Mouse (Mus musculus): ENCODE data around the gene Oxsr1.
"Not testable (repeated sequence)": the region's sequence is repeated elsewhere in the genome, so short reads cannot be mapped to it uniquely, and the experiment has no call there.

The Oxsr1 gene

DNA sequence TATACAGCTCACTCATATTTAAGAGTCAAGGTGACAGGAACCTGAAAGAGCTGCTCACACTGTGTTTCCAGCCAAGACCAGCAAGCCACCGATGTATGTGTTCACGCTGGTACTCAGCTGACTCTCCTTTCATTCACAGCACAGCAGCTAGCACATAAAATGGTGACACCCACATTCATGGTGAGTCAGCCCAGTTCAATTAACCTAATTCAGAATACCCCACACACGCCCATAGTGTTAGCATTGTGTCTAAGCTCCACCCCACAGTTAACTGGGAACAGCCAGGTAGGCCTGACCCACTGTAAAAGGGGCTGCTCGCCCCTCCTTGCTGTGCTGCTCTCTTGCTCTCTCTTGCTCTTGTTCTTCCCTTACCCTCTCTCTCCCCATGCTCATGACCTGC, 50.7 kb downstream of the Oxsr1 start:
- DNase-seq (ENCODE audit: low read depth) = no peak

DNA sequence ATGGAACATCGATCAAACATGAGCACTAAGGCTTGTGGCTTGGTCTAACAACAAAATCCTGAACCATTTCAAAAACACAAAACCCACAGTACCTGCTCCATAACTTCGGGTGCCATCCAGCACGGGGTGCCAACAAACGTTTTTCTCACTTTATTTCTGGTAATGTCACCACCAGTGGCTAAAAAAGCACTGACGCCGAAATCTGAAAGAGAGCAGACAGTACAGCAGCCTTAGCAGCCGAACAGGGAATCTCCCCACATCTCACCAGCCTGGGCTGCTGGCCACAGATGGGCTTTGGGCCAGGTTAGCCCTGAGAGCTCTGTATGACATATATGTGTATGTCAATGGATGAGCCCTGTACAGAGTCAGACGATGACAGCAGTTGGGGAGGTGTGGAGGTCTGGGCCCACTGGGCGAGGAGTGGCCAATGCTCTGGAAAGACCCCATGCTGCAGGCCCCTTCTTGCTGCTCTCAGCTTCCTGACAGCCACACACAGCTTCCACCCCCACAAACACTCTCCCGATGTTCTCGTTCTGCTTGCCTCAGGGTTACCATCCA, 53.6 kb downstream of the Oxsr1 start:
- DNase-seq (ENCODE audit: low read depth) = no peak

DNA sequence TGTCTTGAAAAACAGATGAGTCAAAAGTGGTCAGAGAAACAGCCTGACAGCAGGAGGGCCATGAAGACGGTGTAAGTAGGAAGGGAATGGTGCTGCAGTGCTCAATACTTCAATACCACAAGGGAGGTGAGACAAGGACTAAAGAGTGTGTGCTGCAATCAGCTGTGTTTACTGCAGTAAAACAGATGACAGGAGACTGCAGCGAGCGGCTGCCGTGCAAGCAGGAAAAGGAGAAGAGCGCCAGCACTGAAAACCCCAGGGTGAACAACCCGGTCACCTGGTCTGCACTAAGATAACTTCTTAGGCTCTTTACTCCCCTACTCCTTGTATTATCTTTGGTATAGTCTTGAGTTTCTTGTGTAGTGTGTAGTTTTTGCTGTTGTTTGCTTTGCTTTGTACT, 54.1 kb downstream of the Oxsr1 start:
- no peak for DNase-seq (ENCODE audit: low read depth)

DNA sequence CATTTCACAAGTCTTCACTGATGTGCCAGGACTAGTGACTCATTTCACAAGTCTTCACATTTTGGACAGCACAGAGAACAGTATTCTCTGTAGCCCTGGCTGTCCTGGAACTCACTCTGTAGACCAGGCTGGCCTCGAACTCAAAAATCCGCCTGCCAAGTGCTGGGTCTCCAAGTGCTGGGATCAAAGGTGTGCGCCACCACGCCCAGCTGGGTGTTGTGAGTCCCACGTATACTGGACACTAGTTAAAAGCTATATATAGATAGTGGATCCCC, 56.2 kb downstream of the Oxsr1 start:
- not testable (repeated sequence) for DNase-seq (ENCODE audit: low read depth)

DNA sequence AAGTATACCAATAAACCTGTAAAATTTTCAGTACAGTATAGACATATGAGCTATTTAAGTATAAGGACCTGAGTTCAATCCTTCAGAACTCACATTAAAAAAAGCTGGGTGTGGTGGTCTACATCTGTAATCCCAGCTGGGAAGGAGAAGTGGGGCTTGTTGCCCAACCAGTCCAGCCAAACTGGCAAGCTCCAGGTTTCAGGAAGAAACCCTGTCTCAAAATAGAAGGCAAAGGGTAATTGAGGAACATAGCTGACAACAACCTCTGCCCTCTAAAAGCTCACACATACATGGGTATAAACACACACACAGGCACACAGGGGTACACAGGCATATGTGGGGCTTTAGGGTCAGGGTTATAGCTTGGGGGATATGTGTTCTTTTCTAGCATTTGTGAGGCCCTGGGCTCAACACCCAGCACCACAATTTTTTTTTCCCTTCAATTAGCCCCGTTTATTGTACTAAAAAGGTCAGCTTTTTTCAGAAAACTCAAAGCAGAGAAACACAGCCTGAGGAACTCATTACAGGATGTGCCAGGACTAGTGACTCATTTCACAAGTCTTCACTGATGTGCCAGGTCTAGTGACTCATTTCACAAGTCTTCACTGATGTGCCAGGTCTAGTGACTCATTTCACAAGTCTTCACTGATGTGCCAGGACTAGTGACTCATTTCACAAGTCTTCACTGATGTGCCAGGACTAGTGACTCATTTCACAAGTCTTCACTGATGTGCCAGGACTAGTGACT, 56.7 kb downstream of the Oxsr1 start:
- not testable (repeated sequence) for DNase-seq (ENCODE audit: low read depth)

DNA sequence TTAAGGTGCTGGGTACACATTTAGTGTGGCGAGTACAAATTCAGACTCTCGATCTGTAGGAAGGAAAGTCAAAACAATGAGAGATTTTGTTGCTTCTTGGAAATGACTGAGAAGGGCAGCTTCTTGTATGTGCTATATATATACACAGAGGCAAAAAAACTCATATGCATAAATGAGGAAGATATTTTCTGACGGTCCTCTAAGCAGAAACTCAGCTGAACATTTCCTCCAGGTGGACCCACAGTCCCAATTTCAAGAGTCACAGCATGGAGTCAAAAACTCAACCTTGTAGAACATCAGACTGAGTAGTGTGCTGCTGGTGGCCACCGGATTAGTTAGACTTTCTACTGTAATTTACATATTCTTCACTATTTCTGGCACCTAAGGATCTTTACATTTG, 59.2 kb downstream of the Oxsr1 start:
- no peak for DNase-seq (ENCODE audit: low read depth)

DNA sequence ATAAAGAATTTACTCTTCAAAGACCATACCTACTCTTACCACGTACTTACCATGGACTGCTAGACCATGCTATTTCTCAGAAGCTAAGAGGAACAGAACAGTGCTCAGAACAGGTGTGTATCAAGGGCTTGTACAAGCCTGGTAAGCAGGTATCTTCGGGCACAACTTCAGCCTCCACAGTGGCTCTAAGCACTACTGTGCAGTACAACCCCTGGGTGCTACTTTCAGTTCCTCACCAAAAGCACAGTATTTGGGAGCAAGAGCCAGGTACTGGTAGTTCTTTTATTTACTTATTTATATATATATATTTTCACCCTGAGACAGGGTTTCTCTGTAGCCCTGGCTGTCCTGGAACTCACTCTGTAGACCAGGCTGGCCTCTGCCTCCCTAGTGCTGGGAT, 61.4 kb downstream of the Oxsr1 start:
- no peak for DNase-seq (ENCODE audit: low read depth)

DNA sequence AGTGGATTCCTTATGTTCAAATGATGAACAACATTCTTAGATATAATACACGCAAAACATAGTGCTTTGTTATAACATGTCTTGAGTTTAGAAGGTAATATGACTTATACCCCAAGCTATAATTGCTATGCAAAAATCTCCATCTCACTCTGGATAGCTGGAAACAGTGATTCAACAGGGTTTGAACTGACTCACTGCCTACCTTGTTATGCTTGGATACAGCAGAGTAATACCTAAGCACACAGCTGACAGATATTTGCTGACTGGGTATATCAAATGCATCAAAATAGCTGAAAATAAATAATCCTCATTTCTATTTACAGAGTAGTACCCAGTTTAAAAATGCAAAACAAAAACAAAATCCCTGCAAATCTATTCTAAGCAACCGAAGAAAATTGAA, 63.4 kb downstream of the Oxsr1 start:
- no peak for DNase-seq (ENCODE audit: low read depth)

DNA sequence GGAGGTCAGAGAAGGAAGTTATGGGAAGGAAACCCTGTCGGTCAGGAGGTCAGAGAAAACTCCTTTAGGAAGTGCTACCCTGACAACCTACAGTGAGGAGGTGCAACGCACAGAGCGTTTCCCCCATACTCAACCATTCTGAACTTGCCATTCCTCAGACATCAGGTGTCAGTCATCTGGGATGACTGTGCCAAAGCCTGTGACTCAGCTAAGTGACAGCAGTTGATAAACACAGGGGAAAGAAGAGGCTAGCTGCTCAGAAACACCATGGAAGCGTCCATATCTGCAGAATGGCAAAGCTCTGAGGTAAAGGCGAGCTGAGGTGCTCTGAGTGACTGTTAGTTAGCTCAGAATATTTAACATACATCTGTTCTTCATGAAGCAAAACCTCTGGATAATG, 64.1 kb downstream of the Oxsr1 start:
- DNase-seq (ENCODE audit: low read depth) = no peak

DNA sequence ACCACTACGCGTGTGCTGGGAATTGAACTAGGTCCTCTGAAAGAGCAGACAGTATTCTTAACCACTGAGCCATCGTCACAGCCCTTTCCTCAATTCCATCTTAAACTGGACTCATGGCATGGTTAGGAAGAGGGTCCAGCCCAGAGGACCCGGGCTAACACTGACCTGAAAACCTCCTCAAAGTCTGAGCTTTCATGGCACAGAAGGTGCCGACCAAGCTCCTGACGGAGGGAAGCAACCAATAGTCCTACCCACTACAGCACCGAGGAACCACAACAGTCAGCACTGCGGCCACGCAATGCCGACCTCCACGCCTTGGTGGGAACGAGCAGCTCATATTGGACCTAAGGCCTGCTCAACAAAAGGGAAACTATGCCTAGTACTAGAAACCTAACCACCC, 66.1 kb downstream of the Oxsr1 start:
- DNase-seq (ENCODE audit: low read depth) = no peak

DNA sequence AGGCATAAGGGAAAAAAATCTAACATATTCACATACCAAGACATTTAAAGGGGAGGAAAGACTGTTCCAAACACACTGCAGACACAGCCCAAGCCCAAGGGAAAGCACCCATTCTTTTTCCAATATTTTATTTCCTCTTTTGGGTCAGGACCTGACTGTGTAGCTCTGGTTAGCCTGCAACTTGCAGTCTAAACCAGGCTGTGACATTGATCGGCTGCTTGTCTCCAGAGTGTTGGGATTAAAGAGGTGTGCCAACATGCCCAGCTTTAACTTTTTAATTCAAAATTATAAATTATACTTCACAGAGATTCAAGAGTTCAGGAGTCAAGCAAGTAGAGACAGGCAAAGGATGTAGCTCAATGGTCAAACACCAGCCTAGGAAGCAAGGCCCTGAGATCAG, 67.1 kb downstream of the Oxsr1 start:
- no peak for DNase-seq (ENCODE audit: low read depth)

DNA sequence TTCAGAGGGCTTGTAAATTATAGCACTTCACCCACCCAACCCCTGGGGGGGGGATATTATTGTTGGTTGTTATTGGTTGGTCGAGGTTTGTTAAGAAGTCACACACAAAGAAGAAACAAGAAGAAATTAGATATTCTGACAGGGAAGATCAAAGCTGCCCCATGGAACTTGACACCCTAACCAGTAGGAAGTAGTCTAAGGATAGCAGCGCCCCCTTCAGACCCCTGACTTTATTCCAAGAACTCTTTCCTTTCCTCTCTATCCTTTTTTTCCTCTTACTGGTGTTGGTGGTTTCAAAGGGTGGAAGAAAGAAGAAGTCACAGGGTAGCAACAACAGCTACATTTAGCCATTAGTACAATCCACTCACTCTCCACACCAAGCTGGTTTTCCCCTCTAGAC, 68.0 kb downstream of the Oxsr1 start:
- DNase-seq (ENCODE audit: low read depth) = no peak

DNA sequence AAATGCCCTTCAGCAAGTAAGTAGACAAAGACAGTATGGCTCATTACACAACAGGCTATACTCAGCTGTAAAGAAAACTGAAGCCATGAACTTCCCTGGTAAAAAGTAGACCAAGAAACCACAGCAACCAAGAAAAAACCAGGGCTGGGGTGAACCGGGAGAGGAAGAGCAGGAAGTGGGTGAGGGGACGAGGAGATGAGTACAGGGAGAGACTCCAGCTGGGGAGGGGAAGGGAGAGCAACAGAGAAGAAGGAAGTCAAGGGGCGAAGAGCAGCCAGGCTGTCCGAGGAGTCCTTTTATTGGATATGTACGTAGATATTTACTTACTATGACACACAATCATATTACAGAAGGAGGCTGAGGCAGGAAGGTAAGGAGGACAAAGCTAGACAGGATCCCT, 74.2 kb downstream of the Oxsr1 start:
- DNase-seq (ENCODE audit: low read depth) = no peak

DNA sequence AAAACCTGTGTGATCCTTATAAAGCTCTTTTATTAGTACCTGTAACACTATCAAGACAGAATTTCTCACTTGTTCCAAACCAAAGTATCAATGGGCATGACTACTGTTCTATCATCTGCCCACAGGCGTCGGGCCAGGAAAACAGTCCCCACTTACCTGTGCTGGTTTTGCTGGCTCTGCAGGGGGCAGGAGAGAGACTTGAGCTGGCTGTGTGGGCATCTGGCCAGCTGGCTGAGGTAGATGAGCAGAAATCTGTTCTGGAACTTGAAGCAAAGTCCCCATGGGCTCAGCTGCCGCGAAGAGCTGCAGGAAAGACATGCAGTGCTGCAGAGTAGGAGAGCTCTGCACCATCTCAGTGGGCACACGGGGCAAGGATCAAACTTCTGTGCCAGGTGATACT, 75.4 kb downstream of the Oxsr1 start:
- DNase-seq (ENCODE audit: low read depth) = no peak

DNA sequence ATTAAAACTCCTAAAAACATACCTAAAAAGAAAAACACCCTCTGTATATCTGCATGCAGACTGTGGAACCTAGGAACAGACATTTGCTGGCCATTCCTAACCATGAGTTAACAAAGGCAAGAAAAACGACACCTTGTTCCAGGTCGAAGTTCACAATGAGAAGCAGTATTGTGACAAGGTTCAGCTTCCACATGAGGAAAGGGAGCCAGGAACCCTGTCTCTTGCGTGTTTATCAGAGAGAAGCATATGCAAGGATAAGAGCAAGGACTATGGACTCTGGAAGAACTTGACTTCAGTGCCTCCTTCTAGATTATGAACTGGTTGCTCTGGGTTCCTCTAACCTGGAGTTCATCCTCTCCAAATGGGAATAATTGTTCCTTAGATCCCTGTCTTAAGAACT, 78.2 kb downstream of the Oxsr1 start:
- DNase-seq (ENCODE audit: low read depth) = no peak

DNA sequence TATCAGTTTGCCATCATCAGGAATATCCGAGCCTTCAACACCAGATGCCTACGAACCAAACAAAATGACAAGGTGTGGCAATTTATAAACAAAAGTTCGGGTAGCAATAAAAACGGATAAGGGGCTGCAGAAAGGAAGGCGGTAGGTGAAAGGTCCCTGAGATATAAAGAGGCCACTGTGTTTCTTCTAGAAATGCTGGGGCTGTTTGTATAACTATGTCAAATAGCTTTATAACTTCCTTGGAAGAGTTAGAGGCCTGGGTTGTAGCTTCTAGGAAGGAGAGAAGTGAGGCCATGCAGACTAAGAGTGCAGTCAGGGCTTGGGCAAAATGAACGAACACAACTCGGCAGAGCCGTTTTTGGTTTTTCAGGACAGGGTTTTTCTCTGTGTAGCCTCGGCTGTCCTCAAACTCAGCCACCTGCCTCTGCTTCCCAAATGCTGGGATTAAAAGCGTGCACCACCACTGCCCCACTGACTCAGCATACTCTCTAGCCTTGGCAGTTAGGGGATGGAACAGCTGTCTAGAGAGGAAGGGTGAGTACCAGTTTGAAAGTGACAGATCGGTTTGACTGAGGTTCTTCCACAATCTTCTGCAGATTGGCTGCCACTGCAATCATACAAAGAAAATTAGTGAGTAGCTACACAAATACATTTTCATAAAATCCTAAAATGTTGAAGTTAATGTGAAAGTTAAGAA, 80.9 kb downstream of the Oxsr1 start:
- DNase-seq (ENCODE audit: low read depth) = no peak

DNA sequence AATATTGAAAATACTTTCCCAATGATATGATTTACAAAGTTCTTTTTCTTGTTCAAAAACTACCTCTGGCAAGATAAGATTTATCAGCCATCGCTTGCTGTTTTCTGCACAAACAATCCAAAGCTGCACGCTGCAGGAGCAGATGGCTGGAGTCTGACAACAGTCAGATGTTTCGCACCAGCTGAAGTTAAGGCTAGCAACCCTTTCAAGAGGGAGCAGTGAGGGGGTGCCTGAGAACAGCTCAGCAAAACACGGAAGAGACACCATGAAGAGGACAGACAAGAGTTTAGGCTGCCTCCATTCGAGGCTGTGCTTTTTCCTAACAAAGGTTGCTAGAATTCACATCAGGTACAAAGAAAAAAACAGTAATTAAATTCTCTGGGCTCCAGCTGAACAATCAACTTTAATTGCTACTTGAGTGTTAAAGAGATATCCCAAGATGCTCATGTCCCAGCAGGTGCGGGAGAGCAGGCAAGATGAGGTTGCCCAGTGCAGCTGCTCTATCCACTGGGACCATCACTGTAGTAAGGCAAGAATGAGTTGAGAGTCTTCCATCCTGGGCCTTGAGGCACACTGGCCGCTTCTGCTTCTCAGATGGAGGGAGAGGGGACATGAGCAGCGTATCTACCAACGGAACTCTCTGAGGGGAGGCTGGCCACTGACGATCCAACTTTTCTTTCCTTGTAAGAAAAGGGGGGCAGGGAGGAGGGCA, 81.8 kb downstream of the Oxsr1 start:
- DNase-seq (ENCODE audit: low read depth) = no peak

DNA sequence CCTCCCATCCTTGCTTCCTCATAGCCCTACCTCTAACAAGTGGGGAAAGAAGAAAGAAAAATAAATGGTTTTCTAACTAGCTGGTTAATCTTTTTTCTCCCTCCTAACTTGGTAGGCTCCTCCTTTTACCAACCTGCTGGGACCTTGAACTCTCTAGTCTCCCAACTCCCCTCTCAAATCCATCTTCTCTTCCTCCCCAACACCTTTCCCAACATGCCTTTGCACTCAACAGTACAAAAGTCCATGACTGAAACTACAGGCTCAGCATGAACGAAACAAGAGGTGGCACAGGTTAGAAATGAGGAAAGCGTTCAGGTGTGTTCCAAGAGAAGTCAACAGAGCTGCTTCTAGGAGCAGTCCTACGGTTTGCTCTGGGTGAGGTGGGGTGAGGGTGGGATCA, 83.0 kb downstream of the Oxsr1 start:
- DNase-seq (ENCODE audit: low read depth) = no peak

DNA sequence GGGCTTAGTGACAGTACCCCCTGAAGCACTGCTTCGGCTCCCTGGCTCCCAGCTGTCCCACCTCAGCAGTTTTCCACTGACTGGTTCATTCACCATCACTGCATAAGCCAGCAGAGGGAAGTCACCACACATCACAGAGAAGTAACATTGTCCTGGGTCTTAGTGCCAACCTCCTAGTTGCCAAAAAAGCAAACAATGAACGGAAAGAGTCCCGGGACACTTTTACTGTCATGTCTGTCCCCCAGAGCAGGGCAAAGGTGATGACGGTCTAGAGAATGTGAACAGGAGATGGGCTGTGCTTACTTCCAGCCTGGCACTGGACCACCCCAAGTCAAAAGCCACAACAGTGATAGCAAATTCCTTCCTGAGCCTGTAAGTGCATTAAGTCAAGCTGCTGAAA, 83.4 kb downstream of the Oxsr1 start:
- DNase-seq (ENCODE audit: low read depth) = no peak

DNA sequence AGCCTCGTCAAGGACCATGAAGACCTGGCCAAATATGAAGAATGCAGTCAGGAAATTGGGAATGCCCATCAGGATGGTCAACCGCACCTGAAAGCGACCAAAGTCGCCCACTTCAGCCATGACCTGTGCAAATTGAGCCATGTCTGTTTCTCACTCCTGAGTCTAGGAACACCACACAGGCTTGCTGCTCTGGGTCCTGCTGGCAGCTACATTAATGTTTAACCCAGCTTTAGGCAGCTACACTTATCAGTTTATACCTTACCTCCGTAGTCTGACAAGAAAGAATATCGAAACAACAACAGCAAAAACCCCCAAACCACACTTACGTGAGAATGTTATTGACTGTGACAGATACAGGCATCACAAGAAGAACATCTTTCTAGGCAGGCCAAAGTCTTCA, 90.7 kb downstream of the Oxsr1 start:
- no peak for DNase-seq (ENCODE audit: low read depth)

DNA sequence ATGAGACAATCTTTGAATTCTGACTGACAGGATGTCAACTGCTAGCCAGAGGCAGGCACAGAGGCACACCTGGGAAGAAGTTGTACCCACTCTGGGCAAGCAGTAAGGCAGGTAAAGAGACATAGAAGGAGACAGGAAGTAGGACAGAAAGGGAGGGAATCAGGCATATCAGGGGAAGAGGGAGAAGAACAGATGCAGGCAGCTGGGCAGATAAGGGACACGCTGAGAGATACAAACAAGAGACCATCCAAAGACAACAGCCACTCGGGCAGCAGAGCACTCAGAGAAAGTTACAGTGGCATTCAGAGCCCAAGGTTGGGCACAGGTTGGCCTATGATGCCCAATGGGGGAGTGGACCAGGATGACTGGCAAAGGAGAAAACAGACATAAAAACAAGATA, 91.4 kb downstream of the Oxsr1 start:
- DNase-seq (ENCODE audit: low read depth) = no peak

DNA sequence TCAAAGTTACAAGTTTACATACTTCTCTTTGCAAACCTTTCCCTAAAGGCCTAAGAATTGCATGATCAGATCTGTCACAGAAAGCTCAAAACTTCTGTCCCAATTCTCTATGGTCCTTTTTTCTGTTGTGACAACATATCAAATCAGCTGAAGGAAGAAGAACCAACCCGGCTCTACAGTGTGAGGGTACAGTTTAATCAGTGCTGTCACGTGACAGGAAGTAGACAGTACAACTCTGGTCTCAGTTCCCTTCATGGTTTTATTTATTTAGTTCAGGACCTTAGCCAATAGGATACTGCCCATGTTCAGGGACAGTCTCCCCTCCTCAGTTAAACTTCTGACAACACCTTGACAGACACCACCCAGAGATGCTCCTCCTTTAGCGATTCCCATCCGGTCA, 102.0 kb downstream of the Oxsr1 start:
- DNase-seq (ENCODE audit: low read depth) = no peak

DNA sequence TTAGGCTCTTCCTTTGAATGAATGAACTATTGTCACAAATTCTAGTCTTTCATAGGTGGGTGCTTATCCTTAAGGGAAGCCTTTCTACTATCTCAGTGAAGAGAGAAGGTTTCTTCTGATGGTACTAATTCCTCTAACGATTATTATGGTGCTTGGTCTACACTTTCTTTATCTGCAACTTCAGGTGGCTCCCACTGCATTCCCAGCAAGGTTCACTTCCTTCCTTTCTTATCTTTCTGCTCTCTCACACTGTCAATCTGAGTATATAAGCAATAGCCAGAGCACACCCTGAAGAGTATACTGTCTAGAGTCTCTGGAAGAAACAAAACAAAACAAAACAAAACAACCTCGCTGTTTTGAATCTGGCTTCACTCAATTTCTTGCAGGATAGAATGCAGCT, 102.6 kb downstream of the Oxsr1 start:
- no peak for DNase-seq (ENCODE audit: low read depth)
